Mouse (Mus musculus) gastrocnemius, adult 8-10 months (tissue): Measurements from ENCODE around the gene 4930578C19Rik. TPM values are rescaled to one million over a fixed set of nuclear protein-coding genes. Genes with fewer than 3 reads are reported as not detected.
"Not testable (repeated sequence)": the region's sequence is repeated elsewhere in the genome, so short reads cannot be mapped to it uniquely, and the experiment has no call there.

Source experiments
- DNase-seq, 2 experiments: peaks; one replicate each; pipeline ENCODE4 v3.0.0; 2022; ENCODE audit warnings: low spot score in 2 of 2
- total RNA-seq, 4 experiments: library from RNA; stranded (reverse); gene quantifications; 2 replicates each; pipeline ENCODE4 v1.2.4; 2022

The 4930578C19Rik gene
- total RNA-seq, result 1 to 10 TPM; 2.0 to 2.9 (median 2.3) TPM

GRCm38 (mm10) chrX:18461198-18461601, at the start of gene 4930578C19Rik:
Gene 4930578C19Rik (minus strand): TSS chrX:18461397.
- peak in 1 of 2 experiments; percentile 4 for DNase-seq

- no peak for DNase-seq
Observed at GRCm38 (mm10) chrX:18467690-18468089, 6.5 kb upstream of the 4930578C19Rik start.

- no peak for DNase-seq
Observed at GRCm38 (mm10) chrX:18462879-18463278, 1.7 kb upstream of the 4930578C19Rik start.

GRCm38 (mm10) chrX:18451559-18451958, 9.6 kb downstream of the 4930578C19Rik start:
- DNase-seq, result no peak

GRCm38 (mm10) chrX:18442066-18442465, 19.1 kb downstream of the 4930578C19Rik start:
- DNase-seq, result peak; percentile 15 to 43

DNA sequence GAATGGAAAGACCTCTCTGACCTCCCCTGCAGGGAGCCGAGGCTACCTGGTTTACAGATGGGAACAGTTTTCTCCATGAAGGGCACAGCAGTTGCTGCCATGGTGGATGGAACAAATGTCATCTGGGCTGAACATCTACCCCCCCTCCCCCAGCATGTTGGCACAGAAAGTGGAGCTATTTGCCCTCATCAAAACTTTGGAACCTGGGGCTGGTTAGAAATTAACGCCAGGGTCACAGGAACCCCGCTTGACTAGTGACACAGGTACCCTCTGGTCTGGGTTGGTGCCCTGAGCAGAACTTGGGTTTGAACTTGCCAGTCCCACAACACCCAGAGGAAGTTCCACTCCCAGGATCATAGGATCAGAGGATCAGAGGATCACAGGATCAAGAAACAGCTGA, 35.7 kb downstream of the 4930578C19Rik start:
- DNase-seq, result no peak

- DNase-seq, result no peak
Observed at GRCm38 (mm10) chrX:18423206-18423605, 38.0 kb downstream of the 4930578C19Rik start.

GRCm38 (mm10) chrX:18420161-18420784, 40.9 kb downstream of the 4930578C19Rik start:
- DNase-seq, result no peak

DNA sequence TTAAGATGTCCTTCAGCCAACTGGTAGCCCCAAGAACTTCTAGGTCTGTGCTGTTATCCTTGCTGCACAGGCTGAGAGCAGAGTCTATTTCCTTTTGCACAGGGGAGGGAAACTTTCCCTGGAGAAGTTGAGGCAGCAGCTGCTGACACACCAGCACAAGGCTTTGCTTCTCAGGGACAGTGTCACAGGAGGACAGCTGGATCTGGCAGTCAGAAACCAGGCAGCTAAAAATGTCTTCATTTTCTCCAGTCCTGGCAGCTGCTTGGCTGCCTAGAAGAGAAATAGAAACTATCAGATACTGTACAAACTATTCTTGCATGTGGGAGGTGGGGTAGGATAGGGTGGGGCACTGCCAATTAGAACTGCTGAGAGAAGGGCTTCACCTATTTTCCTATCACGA, 42.2 kb downstream of the 4930578C19Rik start:
- DNase-seq, result no peak

DNA sequence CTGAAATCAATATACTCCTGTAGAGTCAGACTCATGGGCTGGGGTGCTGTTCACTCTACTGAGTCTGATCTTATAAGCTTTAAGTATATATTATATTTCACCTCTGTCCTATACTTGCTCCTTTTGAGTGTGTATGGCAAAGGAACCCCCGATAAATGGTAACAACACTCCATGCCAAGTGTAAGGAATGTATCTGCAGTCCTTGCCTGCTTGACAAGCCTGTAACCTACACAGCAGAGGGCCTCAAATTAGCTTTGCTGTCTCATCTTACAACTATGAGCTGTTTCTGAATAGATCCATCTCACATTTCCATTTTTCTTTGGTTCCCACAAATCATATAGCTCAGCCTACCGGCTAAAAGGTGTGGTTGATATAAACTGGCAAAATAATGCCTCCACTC, 46.6 kb downstream of the 4930578C19Rik start:
- no peak for DNase-seq

DNA sequence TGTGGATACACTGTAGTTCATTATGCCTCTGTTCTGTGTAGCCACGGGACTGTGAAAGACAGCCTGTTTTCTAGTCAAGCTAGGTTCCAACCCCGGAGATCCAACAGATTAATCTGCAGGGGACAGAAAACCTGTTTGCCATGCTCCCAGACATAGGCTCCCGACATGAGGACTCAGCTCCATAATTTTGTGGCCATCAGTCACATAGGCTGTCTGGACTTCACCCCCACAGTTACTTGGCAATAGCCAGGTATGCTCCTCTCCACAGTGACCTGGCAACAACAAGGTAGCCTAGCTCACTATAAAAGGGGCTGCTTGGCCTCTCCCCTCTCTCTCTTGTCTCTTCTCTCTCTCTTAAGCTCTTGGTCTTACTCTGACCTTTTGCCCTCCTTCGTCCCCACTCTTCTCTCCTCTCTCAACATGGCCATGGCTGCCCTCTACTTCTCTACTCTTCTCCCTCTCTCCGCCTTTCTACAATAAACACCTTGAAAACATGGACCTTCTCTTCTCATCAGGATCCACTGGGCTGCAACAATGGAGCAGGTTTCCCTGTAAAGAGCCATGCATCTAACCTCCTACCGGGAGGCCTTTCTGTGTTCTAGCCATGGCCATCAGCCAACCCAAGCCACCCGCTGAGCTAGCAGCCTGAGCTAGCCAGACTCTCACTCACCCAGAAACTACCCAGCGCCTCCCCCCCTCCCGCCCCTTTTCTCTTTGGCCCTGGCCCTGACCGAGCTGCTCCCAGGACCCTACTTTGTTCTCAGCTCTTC, 49.9 kb downstream of the 4930578C19Rik start:
- DNase-seq, result no peak

GRCm38 (mm10) chrX:18409598-18409997, 51.6 kb downstream of the 4930578C19Rik start:
- DNase-seq, result no peak

DNA sequence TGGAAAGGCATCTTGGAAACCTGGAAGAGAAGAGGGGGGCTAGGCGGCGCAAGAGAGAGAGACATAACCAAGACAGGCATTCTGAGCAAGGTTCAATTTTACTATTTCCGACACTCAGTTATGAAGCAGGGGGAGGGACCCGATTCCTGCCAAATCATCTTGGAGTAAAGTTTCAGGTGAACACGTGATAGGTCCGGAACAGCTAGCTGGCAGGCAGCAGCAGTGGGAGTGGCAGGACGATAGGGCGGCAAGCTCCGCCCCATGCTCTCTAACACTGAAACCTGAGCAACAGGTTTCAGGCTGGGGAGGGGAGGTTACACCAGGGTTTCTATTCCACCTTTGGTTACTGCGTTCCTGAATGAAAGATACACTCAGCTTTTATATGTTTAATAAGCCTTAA, 58.9 kb downstream of the 4930578C19Rik start:
- DNase-seq, result peak in 1 of 2 experiments; percentile 20

- DNase-seq, result no peak
Observed at GRCm38 (mm10) chrX:18396700-18397099, 64.5 kb downstream of the 4930578C19Rik start.

GRCm38 (mm10) chrX:18384181-18384580, 77.0 kb downstream of the 4930578C19Rik start:
- DNase-seq, result not testable (repeated sequence)
